Mouse (Mus musculus) monocyte, adult 5-6 weeks (primary cell): Measurements from ENCODE around the gene Limch1. TPM values are rescaled to one million over a fixed set of nuclear protein-coding genes. Genes with fewer than 3 reads are reported as not detected.

Experiments used
- ATAC-seq: fragments of 153-309, 156-312 bp; replicated peaks from 2 replicates; pipeline ENCODE4 v1.8.0; 2017; ENCODE audit warnings: mild to moderate bottlenecking; ENCODE audit not compliant: low TSS enrichment, insufficient number of reproducible peaks, severe bottlenecking, poor library complexity, low FRiP score
- total RNA-seq: library from RNA; stranded (forward); fragments of 200-1000, 200-491, 200-594 nt; gene quantifications from 3 replicates; pipeline ENCODE4 v1.2.3, GENCODE M21; 2017

Limch1 gene
- total RNA-seq, 1 experiment from 2014 or later = not detected

- no peak for ATAC-seq
Measured at GRCm38 (mm10) chr5:66943521-66943920, 197.9 kb downstream of the Limch1 start.

DNA sequence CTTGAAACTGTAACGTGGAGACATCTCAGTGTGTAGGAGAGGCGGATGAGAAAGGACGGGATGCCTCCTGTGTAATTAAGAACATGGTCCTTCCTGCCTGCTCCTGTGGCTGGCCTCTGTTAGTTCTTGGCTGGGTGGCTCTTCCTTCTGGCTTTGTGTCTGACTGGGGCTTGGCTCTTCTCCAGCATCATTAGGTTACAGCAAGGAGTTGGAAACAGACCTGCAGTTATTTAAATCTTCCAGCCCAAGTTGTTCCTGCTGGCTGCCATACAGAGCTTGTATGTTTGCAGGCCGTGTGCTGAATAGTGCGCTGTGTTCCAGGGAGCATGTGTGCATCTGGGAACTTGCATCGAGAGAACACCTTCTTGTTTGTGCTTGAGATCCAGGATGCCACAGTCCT, 202.3 kb downstream of the Limch1 start:
- no peak for ATAC-seq

DNA sequence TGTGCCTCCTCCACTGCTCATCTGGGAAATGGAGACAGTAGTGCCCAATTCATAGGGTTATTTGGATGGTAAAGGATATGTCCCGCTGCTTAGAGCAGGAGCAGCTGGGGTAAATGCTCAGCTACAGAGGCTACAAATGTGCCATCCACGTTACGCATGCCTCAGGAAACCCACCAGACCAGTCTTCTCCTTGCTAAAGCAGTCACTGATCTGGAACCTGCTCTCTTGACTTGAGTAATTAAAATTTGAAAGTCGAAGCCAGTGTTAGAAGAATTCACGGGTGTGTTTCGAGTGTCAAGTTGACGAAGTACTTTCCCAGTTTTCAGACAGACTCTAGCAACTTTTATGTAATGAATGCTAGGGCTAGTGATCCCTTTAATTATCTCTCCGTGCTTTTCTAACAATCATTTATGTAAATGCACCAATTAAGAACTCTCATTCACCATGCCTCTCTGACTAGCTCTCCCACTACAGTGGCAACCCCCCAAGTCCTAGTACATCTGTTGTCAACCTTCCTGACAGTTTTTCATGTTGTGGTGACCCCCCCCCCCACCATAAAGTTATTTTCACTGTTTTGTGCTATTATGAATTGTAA, 203.6 kb downstream of the Limch1 start:
- ATAC-seq = no peak

GRCm38 (mm10) chr5:66953375-66953774, 207.7 kb downstream of the Limch1 start:
- ATAC-seq = no peak

DNA sequence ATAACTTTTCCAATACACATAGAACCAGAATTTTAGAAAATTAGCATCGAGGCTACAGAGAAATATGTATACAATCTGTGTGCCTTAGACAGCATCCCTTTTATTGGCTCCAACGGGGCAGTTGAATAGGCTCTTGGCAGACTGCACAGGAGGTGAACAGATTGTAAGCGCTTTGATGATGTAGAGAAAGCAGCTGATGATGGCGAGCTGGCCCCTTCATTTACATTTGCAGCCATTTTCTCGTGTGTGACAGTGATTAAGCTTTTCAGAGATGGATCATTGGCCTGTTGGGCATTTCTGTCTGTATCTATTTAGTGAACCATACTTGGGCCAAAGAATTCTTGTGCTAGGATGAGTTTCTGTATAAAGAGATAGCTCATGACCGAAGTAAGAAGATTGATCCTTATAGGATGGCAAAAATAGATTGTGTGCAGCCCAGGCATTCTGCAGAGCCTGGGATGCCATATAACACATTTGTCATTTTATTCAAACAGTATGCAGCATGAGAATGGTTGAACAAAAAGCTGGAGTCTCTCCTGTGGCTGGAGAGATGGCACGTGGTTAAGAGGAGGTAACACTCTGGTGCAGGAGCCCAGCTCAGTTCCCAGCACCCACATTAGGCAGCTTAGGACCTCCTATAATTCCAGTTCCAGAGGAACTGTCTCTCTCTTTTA, 208.5 kb downstream of the Limch1 start:
- no peak for ATAC-seq

- no peak for ATAC-seq
Measured at GRCm38 (mm10) chr5:66955245-66955644, 209.6 kb downstream of the Limch1 start.

- no peak for ATAC-seq
Measured at GRCm38 (mm10) chr5:66957656-66958055, 212.0 kb downstream of the Limch1 start.

DNA sequence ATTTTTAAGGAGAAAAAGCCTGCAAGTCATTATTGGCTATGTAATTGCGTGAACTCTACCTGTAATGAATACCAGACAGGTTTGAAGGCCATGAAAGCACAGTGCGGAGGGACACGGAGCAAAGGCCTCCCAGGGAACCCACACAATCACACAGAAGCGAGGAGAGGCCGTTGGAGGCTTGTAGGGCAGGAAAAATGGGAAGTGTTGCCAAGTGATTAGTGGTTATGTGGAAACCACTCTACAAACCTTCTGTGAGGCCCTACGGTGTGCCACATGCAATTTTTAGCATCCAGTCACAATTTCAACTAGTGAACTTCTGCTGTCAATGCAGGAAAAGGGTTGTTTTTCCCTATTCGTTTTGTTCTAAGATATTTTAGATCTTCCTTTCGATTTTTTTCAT, 212.5 kb downstream of the Limch1 start:
- no peak for ATAC-seq

GRCm38 (mm10) chr5:66959968-66960367, 214.3 kb downstream of the Limch1 start:
- no peak for ATAC-seq

DNA sequence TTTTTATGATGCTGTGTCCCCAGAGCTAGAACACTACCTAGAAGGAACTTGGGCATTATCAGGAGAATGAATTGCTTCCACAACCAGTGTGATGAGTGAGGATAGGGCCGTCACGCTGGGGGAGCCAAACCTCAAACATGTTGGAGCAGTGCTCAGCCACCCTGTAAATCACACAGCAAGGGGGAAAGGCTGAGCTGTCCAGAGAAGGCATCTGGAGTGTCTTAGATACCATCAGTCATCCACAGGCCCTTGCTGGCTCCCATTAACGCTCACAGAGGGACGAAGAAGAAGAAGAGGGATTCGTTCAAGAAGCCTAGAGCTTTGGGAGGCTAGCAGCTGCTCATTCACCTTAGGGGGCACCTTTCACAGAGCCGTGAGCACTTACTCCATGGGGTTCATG, 219.8 kb downstream of the Limch1 start:
- no peak for ATAC-seq

- ATAC-seq = no peak
Measured at GRCm38 (mm10) chr5:66967147-66967546, 221.5 kb downstream of the Limch1 start.

GRCm38 (mm10) chr5:66967646-66968045, 222.0 kb downstream of the Limch1 start:
- ATAC-seq = no peak

- no peak for ATAC-seq
Measured at GRCm38 (mm10) chr5:66968059-66968833, 222.6 kb downstream of the Limch1 start.

DNA sequence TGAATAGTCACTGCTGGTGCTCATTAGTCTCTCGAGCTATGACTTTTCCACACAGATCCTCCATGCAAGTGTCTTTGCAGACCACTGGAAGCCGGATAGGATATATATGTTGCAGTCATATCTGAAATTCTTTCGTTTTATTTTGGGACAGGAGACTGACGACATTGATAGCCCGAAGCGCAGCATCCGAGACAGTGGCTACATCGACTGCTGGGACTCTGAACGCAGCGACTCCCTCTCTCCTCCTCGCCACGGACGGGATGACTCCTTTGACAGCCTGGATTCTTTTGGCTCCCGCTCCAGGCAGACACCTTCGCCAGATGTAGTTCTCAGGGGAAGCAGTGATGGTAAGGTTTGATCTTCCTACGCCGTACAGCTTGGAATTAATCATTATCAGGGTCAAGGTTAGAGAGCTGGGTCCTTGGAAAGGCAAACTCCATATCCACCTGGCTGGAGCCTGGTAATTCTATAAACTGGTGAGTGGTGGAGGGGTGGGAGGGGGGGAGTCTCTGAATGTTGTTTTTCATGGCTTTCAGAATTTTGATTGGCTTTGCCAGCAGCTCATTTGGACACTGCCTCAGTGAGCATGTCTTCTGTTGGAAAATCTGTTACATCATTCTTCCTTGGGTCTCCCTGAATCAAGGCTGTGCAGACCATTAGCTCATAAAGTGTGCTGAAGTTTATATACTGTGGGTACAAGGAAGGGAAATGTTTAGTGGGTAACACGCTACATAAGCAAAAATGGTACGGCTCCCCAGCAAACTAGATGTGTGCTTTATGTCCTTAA, 223.5 kb downstream of the Limch1 start:
- ATAC-seq = no peak

- no peak for ATAC-seq
Measured at GRCm38 (mm10) chr5:66975621-66976020, 230.0 kb downstream of the Limch1 start.

DNA sequence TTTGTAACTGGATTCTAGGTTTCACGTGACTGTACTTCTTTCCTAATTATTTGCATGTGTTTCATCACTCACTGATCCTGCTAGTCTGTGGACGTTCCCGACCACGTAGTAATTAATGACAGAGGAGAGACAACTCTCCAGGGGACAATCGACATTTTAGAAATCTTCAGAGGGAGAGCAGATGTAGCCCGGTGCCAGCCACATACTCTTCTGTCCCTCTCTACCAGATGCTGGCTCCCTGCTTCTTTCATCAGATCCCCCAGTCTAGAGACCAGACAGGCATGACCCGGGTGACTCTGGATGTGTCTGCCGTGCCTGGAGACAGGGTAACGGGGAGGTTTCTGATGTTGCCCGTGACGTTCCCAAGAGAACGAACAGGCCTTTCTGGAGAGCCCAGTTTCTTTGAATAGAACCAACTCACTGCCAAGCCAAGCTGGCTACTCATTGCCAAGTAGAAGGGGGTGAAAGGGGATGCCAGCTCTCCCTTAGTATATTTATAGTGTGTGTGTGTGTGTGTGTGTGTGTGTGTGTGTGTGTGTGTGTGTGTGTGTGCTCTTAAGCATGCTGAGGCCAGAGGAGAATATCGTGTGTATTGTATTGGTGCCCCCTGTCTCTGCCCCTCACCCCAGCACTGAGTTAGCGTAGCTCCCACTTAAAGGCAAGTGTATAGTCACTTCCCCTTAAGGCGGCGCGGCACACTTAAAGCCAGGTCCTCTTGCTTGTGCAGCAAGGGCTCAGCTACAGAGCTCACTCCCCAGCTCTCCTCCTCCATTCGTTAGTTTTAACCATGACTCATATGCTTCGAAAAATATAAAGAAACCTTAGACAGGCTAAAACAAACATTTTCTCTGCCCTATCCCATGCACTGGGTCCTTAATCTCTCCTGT, 233.9 kb downstream of the Limch1 start:
- ATAC-seq = no peak

DNA sequence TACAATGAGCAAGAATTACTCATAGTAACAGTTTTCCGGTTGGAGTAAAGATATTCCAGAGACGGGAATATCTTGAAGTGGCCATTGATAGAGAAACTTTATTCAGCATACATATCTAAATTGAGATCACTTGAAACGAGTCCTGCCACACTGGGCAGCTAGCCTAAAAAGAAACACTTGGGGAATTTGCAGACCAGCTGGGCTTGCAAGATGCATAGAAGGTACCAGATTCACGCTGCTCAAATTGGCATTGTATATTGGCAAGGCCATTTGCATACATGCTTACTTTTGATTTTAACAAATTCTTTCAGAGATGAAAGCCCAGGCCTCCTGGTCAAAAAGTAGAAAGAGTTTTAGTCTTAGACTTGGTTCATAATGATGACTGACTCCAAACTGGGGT, 235.2 kb downstream of the Limch1 start:
- ATAC-seq = no peak

DNA sequence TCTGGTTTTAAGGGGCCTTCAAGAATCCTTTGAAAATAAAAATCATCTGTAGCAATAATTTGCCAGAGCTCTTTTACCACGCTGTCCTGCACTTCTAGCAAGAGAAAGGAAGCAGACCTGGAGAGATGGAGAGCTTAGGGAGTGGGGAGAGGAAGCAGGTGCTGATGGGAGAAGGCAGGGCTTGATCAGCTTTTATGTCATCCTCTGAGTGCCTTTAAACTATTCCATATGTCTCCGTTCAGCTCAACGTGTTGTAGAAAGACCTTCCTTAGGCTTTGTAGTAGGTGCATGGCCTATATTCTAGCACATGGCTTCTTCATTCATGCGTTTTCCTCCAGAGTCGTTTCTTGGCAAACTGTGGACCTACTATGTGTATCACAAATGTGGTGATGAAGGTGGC, 237.5 kb downstream of the Limch1 start:
- ATAC-seq = no peak
